Mouse (Mus musculus) midbrain, embryonic 11.5 days (tissue): Measurements from ENCODE around the gene Zbtb7a. TPM values are rescaled to one million over a fixed set of nuclear protein-coding genes. Genes with fewer than 3 reads are reported as not detected.
"Not testable (repeated sequence)": the region's sequence is repeated elsewhere in the genome, so short reads cannot be mapped to it uniquely, and the experiment has no call there.

Experiments used
- ATAC-seq: fragments of 200-750 bp; cut with Nextera tagmentation; 2 replicates; pipeline ENCODE4 v1.8.0; 2017; ENCODE audit warnings: moderate TSS enrichment, moderate library complexity; ENCODE audit not compliant: low FRiP score
- DNase-seq: peaks from one replicate; pipeline ENCODE4 v3.0.0; 2015; ENCODE audit warnings: low spot score; ENCODE audit errors: missing footprints
- H3K27ac ChIP-seq: fragments of 300-500 bp; sonication (generic); 2 replicates; pipeline ENCODE4 v1.5.1; 2014; ENCODE audit warnings: low read depth, low read length
- H3K27me3 ChIP-seq: fragments of 300-500 bp; sonication (generic); 2 replicates; pipeline ENCODE4 v1.6.1; 2014; ENCODE audit warnings: mild to moderate bottlenecking, low read length, moderate library complexity, mixed read lengths; ENCODE audit not compliant: control insufficient read depth, insufficient read depth
- H3K36me3 ChIP-seq: fragments of 300-500 bp; sonication (generic); 2 replicates; pipeline ENCODE4 v1.6.1; 2014; ENCODE audit warnings: mild to moderate bottlenecking, low read length, moderate library complexity, mixed read lengths; ENCODE audit not compliant: control insufficient read depth, insufficient read depth
- H3K4me1 ChIP-seq: fragments of 300-500 bp; sonication (generic); 2 replicates; pipeline ENCODE4 v1.6.1; 2014; ENCODE audit warnings: low read length; ENCODE audit not compliant: control insufficient read depth, insufficient read depth
- H3K4me2 ChIP-seq: fragments of 300-500 bp; sonication (generic); 2 replicates; pipeline ENCODE4 v1.6.1; 2014; ENCODE audit warnings: mild to moderate bottlenecking, moderate library complexity
- H3K4me3 ChIP-seq: fragments of 300-500 bp; sonication (generic); 2 replicates; pipeline ENCODE4 v1.5.1; 2014; ENCODE audit warnings: low read depth, low read length
- H3K9ac ChIP-seq: fragments of 300-500 bp; sonication (generic); 2 replicates; pipeline ENCODE4 v1.6.1; 2014; ENCODE audit warnings: low read length
- H3K9me3 ChIP-seq: fragments of 300-500 bp; sonication (generic); 2 replicates; pipeline ENCODE4 v1.6.1; 2016; ENCODE audit warnings: low read length; ENCODE audit not compliant: control insufficient read depth
- WGBS: fragments of 180-500 bp; shearing (Covaris S2); extraction: QIAGEN DNeasy Blood & Tissue Kit; methylation state at CpG from one replicate; pipeline ENCODE4 v1.1.7; 2014; 5-methylcytosine and 5-hydroxymethylcytosine counted together
- polyA plus RNA-seq: library from polyadenylated mRNA; unstranded; fragments of >200 nt; fragmentation: Nextera tagmentation; extraction: Ambion mirVana; gene quantifications from 2 replicates; pipeline ENCODE4 v1.2.1, GENCODE M21; 2014

Zbtb7a gene
- polyA plus RNA-seq, 1 experiment from 2014 or later, result 5.3 TPM

DNA sequence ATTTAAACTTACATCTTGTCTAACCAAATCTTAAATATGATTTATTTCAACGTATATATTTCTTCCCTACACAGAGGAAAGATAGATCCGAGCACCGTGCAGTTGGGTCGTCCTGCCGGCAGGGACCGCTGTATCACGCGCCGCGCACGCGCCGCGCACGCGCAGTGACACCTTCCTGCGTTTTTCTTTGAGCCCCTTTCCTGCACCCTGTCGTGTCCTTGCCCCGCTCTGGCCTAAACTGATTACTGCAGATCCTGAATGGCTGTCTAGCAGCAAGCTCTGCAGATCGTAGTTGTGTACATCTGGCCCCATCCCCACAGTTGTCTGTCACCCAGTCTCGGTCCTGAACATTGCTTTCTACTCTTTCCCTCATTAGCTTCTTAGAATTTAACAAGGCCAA lies 38.1 kb downstream of the Zbtb7a start:
- peak overlapping the region; percentile 79 for H3K27ac ChIP-seq
- H3K4me3 ChIP-seq, result no peak overlapping the region
- H3K4me2 ChIP-seq, result peak overlapping the region; percentile 27
- H3K4me1 ChIP-seq, result peaks cover 25% of the 10 kb centered on the region
- peak; percentile 20 for ATAC-seq
- peak; percentile 99 for DNase-seq
- H3K9ac ChIP-seq, result peak overlapping the region; percentile 59
- H3K36me3 ChIP-seq, result peaks cover 3% of the 10 kb centered on the region
- H3K27me3 ChIP-seq, result no peaks in the 10 kb centered on the region
- H3K9me3 ChIP-seq, result no peaks in the 10 kb centered on the region
- 10% methylated on average over 21 of the region's 21 CpGs for WGBS

DNA sequence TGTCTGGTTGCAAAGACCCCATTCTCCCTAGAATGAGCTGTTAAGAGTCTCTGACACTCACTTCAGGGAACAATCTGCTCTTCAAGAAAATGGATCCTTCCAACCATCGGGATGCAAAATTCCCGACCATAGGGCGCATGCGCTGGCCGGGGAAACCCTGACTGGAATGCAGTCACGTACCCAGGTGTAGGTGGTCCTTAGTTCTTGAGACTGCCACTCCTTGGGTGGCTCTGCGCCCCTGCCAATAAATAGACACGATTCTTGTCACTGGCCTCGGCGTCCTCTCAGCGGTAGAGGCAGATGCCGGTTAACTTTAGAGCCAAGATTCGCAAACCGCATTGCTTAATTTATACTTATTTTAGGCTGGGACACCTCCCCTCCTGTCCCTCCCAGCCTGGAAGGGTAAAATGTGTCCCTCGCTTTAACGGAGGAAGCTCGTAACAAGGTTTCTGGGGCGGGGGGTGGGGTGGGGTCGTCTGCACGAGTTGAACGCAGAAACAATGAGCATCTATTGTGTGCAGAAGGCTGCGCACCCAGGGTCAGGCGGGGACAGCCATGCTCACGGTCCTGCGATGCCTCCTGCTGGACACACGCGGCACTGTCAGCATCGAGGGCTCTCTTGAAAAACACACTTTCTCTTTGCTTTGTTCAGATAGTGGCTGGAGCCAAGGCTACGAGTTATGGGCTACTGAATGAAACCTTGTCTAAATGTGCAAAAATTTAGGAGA lies 39.8 kb downstream of the Zbtb7a start:
- Histone ChIP-seq H3K4me2 (peak overlapping the region; percentile 74), H3K4me1 (peaks cover 29% of the 10 kb centered on the region), H3K27me3 (no peaks in the 10 kb centered on the region), H3K4me3 (peak overlapping the region; percentile 38), H3K27ac (peak overlapping the region; percentile 86), H3K9me3 (no peaks in the 10 kb centered on the region), H3K9ac (peak overlapping the region; percentile 79), H3K36me3 (peaks cover 19% of the 10 kb centered on the region)
- peak; percentile 75 for ATAC-seq
- DNase-seq, result peak; percentile 99
- 2% methylated on average over 29 of the region's 29 CpGs for WGBS

DNA sequence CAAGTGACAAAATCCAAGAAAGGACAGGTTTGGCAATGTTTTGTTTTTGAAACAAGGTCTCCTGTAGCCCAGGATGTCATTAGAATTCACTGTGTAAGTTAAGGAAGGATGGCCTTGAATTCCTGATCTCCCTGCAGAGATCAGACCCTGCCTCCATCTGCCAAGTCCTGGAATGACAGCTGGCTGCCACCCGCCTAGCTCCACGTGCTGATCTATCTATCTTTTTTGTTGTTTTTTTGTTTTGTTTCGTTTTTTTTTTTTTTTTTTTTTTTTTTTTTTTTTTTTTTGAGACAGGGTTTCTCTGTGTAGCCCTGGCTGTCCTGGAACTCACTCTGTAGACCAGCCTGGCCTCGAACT lies 40.3 kb downstream of the Zbtb7a start:
- not testable (repeated sequence) for ATAC-seq, H3K9me3 ChIP-seq, DNase-seq, H3K27me3 ChIP-seq, H3K4me3 ChIP-seq
- H3K36me3 ChIP-seq, result peaks cover 25% of the 10 kb centered on the region
- peak overlapping the region; percentile 74; the same call in 1 of the 2 replicates for H3K4me2 ChIP-seq
- H3K27ac ChIP-seq, result peak overlapping the region; percentile 86
- peak overlapping the region; percentile 79; the same call in 1 of the 2 replicates for H3K9ac ChIP-seq
- H3K4me1 ChIP-seq, result peaks cover 29% of the 10 kb centered on the region
- WGBS, result 13% methylated on average over 4 of the region's 4 CpGs

DNA sequence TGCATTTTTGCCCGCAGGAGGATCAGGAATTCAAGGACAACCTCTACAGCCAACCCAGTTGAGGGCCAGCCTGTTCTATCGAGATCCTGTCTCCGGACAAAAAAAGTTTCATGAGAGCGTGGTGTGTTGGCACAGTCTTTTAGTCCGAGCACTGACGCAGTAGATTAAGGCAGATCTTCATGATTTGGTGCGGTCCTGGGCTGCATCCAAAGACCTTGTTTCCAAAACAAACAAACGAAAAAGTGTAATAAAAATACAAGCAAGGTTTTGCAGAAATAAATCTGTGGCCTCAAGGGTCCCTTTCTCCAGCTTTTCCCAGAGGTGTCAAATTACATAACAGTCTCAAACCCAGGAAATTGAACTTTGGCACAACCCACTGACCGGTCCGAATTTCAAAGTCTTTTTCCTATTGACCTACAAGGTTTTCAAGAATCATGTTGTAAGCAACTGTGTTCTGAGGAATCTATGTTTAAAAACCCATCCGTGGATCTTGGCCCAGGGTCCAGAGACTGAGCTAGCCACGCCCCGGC lies 41.0 kb downstream of the Zbtb7a start:
- peaks cover 30% of the 10 kb centered on the region for H3K36me3 ChIP-seq
- peaks cover 29% of the 10 kb centered on the region for H3K4me1 ChIP-seq
- H3K27ac ChIP-seq, result peak overlapping the region; percentile 50; the same call in 1 of the 2 replicates
- H3K27me3 ChIP-seq, result no peaks in the 10 kb centered on the region
- WGBS, result 9% methylated on average over 13 of the region's 13 CpGs
- peak overlapping the region; percentile 21; the same call in 1 of the 2 replicates for H3K9ac ChIP-seq
- peak overlapping the region; percentile 92 for H3K4me3 ChIP-seq
- peak overlapping the region; percentile 39 for H3K4me2 ChIP-seq
- H3K9me3 ChIP-seq, result no peaks in the 10 kb centered on the region
- ATAC-seq, result 0 out of 2 replicates have a peak, but pooled peaks have one; percentile 4
- no peak for DNase-seq

DNA sequence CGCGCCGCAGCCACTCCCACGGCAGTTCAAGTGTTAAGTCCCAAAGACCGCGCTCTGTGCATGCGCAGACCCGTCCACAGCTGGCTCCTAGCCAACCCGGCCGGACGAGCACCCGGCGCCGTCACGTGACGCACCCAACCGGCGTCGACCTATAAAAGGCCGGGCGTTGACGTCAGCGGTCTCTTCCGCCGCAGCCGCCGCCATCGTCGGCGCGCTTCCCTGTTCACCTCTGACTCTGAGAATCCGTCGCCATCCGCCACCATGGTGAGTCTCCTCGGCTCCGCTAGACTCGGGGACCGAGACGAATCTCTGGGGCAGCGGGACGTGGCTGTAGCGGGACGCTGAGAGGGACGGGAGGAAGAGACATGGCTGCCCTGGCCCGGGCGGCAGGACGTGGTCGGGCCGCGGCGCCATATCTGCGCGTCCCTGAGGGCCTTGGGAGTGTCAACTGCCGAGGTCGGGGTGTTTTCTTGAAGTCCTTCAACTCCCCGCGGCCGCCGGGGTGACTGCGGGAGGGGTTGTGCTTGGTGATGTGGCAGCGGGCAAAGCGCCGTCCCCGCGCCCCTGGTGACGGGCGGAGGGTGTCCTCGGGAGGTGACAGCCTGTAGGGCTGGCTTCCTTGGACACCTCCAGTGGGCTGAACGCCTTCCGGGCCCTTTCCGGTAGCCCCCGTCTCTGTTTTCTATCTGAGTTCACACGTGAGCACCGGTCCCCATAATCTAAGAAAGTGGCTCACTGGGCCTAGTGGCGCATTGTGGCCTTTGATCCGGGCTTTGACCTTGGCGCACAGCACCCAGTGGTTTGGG lies 41.6 kb downstream of the Zbtb7a start, which contains the start of gene Eef2:
TSS of gene Eef2 (plus strand) at position 166 of the 806 bp plus-strand sequence.
- Histone ChIP-seq H3K27ac (peak within 1 kb of the TSS; percentile 75), H3K4me2 (peak within 1 kb of the TSS; percentile 89), H3K4me1 (peaks cover 29% of the 10 kb centered on the region), H3K9ac (peak within 1 kb of the TSS; percentile 97), H3K4me3 (peak within 1 kb of the TSS; percentile 92), H3K9me3 (no peaks in the 10 kb centered on the region), H3K27me3 (no peaks in the 10 kb centered on the region), H3K36me3 (peaks cover 36% of the 10 kb centered on the region)
- DNase-seq (peak; percentile 100), ATAC-seq (peak; percentile 85)
- under 1% methylated on average over 77 of the region's 77 CpGs for WGBS

DNA sequence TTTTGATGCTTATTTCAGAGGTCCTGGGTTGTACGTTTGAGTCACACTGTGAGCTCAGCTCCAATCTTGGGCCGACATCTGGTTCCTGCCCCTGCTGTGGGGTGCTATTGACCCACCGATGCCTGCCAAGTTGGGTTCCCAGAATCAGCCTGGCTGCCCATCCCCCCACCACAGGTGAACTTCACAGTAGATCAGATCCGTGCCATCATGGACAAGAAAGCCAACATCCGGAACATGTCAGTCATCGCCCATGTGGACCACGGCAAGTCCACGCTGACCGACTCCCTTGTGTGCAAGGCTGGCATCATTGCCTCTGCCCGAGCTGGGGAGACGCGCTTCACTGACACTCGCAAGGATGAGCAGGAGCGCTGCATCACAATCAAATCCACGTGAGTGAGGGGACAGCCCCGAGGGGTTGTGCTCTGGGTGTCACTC lies 42.5 kb downstream of the Zbtb7a start:
- DNase-seq (peak; percentile 91), ATAC-seq (no peak)
- H3K9ac ChIP-seq, result peak overlapping the region; percentile 97
- H3K4me2 ChIP-seq, result peak overlapping the region; percentile 89
- H3K36me3 ChIP-seq, result peaks cover 42% of the 10 kb centered on the region
- H3K4me3 ChIP-seq, result peak overlapping the region; percentile 92
- 14% methylated on average over 16 of the region's 16 CpGs for WGBS
- H3K27ac ChIP-seq, result peak overlapping the region; percentile 75; the same call in 1 of the 2 replicates
- H3K27me3 ChIP-seq, result no peaks in the 10 kb centered on the region
- no peaks in the 10 kb centered on the region for H3K9me3 ChIP-seq
- peaks cover 31% of the 10 kb centered on the region for H3K4me1 ChIP-seq

DNA sequence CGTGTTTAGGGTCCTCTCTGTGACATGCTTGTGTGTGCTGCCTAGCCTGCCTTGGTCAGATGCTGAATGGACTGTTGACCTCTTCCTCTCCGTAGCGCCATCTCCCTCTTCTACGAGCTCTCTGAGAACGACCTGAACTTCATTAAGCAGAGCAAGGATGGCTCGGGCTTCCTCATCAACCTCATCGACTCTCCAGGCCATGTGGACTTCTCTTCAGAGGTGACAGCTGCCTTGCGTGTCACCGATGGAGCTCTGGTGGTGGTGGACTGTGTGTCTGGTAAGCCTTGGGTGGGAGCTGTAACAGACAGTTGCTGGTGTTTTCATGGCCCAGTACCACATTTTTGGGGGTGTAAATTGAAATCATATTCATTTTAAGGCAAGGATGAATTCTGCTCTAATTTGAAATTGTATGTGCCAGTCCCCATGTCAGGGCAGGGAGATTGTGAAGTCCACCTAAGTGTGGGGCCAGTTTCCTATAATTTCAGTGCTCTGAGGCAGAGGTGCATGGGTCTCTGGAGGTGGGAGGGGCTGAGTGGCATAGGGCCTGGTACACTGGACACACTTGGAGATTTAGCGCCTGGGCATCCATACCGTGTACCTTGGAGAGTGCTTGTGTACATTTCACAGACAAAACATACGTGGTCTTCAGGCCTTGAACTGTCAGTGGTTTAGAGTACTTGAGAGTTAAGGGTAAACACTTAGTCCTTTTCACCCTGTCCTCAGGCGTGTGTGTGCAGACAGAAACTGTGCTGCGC lies 43.1 kb downstream of the Zbtb7a start:
- 73% methylated on average over 14 of the region's 14 CpGs for WGBS
- peak overlapping the region; percentile 97 for H3K9ac ChIP-seq
- H3K4me3 ChIP-seq, result peak overlapping the region; percentile 92
- peak; percentile 79 for DNase-seq
- no peaks in the 10 kb centered on the region for H3K9me3 ChIP-seq
- peak overlapping the region; percentile 89 for H3K4me2 ChIP-seq
- peaks cover 42% of the 10 kb centered on the region for H3K36me3 ChIP-seq
- ATAC-seq, result no peak
- peaks cover 31% of the 10 kb centered on the region for H3K4me1 ChIP-seq
- no peaks in the 10 kb centered on the region for H3K27me3 ChIP-seq
- no peak overlapping the region for H3K27ac ChIP-seq

DNA sequence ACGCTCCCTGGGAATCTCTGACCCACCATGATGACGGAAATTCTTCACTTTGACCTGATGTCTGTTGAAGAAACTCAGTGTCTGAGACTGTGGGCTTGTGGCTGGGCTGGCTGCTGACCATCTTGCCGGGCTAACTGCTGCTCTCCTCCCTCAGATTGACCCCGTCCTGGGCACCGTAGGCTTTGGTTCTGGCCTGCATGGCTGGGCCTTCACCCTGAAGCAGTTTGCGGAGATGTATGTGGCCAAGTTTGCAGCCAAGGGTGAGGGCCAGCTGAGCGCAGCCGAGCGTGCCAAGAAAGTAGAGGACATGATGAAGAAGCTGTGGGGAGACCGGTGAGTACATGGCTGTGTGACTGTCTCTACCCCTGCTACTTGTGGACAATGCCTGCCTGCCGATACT lies 43.9 kb downstream of the Zbtb7a start:
- H3K36me3 ChIP-seq, result peaks cover 42% of the 10 kb centered on the region
- H3K4me2 ChIP-seq, result no peak overlapping the region
- no peak overlapping the region for H3K4me3 ChIP-seq
- no peaks in the 10 kb centered on the region for H3K27me3 ChIP-seq
- ATAC-seq, result no peak
- no peak for DNase-seq
- WGBS, result 93% methylated on average over 11 of the region's 11 CpGs
- no peak overlapping the region for H3K9ac ChIP-seq
- H3K4me1 ChIP-seq, result peaks cover 29% of the 10 kb centered on the region
- H3K27ac ChIP-seq, result no peak overlapping the region
- H3K9me3 ChIP-seq, result no peaks in the 10 kb centered on the region
